Mouse (Mus musculus) megakaryocyte progenitor cell, adult 5-6 weeks (primary cell): ENCODE measurements around the gene Mterf1b. TPM values are rescaled to one million over a fixed set of nuclear protein-coding genes. Genes with fewer than 3 reads are reported as not detected.

Source experiments
- ATAC-seq: replicated peaks from 2 replicates; pipeline ENCODE4 v1.8.0; 2016; ENCODE audit warnings: mild to moderate bottlenecking, moderate TSS enrichment, inconsistent platforms; ENCODE audit not compliant: poor library complexity
- total RNA-seq, 2 experiments: library from RNA; stranded (forward) in 1 of 2; stranded (reverse) in 1 of 2; fragments of 157-497, 149-512 nt in 1 of 2; fragments of 200-1000 nt in 1 of 2; gene quantifications; 2 replicates each; pipeline versions ENCODE4 v1.2.3 to v1.2.4; 2015 to 2017

Mterf1b gene
- total RNA-seq, 2 experiments from 2014 or later: 1.4 to 3.7 TPM

DNA sequence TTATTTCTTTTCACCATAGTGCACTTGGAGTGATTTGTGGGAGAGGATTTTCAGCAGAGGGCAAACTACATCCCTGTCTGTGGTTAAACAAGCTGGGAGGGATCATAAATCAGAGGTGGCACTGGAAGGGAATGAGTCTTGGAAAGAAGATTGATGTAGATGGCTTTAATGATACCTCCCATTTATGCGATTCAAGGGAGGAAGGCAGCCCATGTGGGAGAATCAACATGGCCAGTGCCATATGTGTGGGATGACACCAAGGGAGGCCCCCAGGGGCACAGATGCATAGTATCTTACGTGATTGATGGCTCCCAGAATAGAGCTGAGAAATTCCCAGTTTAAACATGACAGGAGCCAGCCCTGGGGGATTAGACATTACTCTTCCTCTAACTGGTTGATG lies 48.0 kb downstream of the Mterf1b start:
- no peak for ATAC-seq

DNA sequence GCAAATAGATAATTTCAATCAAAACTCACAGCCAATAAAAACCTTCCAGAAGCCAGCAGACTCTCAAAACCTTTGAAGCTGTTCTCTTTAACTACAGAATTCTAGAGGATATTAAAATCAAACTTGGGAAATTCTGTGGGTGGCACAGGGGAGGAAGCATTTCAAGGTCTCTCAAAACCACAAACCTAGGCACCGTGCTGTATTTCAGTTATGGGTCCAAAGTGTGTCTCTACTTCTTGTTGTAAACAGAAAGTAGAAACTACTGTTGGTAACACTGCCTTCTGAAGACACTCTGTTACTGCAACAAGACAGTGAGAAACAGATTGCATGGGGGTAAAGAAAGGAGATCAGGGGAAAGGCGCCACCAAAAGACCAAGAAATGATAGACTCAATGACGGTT lies 52.8 kb downstream of the Mterf1b start:
- peak; percentile 70 for ATAC-seq

DNA sequence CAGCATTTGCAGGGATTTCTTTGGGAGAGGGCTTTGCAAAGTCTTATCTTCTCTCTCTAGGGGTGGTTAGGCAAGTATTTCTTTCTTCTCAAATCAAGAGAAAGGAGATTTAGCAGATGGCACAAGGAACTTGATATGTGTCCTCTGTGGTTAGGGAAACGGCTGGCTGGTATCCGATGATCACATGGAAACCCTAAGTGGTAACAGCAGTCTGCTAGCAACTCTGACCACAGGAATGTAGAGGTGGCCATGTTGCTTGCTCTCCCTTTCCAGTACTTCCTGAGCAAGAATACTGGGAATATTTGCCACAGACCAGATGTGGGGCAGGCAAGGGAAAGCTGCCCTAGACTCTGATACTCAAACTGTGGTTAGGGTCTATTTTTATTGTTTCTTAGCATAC lies 53.9 kb downstream of the Mterf1b start:
- peak; percentile 80 for ATAC-seq

Other genes starting within 250 kb of the Mterf1b start
- 9.2 and 9.7 TPM in 2 replicates for gene Cyp51, start 87.6 kb upstream of the Mterf1b start, total RNA-seq (2015)
- gene Cyp51, start 87.6 kb upstream of the Mterf1b start, total RNA-seq (2017): 11.1 and 14.5 TPM in 2 replicates